Mouse (Mus musculus) gastrocnemius, adult 8-10 months (tissue): ENCODE data around the gene Arhgap6. TPM values are rescaled to one million over a fixed set of nuclear protein-coding genes. Genes with fewer than 3 reads are reported as not detected.

Source experiments
- DNase-seq, 2 experiments: peaks; one replicate each; pipeline ENCODE4 v3.0.0; 2022; ENCODE audit warnings: low spot score in 2 of 2
- total RNA-seq, 4 experiments: library from RNA; stranded (reverse); gene quantifications; 2 replicates each; pipeline ENCODE4 v1.2.4; 2022

The Arhgap6 gene
- total RNA-seq = 1 to 10 TPM; 2.4 to 3.4 (median 3.1) TPM

DNA sequence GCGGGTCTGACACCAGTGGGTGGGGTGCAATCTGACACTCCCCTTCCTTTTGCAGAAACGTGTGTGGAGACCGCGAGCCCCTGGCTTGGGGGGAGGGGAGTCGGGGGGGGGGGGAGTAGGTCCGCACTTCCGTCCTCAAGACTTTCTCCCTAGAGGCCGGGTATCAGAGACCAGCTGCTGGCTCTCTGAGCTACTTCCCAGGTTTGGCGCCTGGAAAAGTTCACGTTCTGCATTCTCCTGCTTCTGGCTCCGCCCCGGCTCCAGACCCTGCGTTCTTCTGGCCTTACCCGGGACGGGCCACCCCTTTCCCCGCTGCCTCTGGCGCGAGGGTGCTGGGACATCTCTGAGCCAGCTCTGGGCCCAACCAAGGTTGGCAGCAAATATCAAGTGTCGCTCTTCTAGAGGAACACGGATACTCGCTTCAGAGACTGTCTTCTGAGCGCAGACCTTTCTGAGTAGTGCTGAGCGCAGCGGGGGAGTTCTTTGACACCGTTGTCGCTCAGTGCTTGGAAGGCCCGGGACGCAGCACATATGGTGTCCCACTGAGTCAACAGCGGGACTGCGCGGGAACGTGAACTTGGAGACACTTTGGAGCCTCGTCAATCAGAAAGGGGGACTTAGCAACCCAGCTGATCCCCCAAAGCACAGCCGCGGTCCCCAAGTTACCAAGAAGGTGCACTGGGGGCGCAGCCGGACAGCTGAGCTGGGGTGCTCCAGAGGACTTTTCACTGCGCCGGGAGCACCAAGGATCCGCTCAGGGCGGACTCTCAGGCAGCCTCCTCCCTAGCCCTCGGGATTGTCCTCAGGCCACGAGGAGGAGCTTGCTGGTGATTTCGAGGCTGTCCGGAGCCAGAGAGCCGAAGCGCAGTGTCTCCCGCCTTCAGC is at the start of gene Arhgap6:
Gene Arhgap6, plus strand, starts transcription at position 126 of the 885 bp plus-strand sequence.
- peak; percentile 18 to 48 for DNase-seq

DNA sequence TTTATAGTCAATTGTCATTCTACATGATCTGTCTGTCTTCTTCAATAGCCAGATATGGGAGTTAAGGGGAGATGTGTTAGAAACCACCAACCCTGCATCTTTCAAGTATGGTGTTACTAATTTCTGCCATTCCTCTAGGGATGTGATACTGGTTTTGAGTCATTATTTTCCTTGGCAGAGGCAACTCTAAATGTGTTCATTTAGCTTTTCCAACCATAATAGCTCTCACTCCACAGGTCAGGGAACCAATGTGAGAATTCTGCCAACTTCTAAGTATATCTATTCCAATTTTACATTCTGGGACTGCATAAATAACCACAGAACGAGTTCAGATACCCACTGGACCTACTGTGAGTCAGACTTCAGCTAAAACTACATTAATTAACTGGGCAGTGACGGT is 47.9 kb upstream of the Arhgap6 start:
- no peak for DNase-seq

DNA sequence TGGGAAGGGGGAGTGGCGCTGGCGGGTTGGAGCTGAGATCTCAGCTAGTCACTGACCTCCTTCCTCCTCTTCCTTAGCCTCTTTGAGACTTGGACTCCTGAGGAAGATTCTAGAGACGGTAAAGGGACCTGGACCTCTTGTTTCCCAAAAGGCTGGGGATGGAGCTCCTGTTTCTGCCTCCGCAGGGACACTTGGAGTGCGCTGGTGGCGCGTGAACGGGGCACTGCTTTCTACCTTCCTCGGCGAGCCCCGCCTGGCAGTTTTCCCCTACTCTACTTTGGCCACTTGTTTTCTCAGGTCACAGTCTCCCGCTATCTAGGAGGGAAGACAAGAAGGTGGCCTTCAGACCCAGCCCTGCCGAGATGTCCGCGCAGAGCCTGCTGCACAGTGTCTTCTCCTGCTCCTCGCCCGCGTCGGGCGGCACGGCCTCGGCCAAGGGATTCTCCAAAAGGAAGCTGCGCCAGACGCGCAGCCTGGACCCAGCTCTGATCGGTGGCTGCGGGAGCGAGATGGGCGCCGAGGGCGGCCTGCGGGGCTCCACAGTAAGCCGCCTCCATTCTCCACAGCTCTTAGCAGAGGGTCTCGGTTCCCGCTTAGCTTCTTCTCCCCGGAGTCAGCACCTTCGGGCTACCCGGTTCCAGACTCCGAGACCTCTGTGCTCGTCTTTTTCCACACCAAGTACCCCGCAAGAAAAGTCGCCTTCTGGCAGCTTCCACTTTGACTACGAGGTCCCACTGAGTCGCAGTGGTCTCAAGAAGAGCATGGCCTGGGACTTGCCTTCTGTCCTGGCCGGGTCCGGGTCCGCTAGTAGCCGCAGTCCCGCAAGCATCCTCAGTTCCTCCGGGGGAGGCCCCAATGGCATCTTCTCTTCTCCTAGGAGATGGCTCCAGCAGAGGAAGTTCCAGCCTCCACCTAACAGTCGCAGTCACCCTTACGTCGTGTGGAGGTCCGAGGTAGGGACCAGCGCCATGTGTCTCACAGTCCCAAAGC is 1.3 kb downstream of the Arhgap6 start:
- DNase-seq = peak in 1 of 2 experiments; percentile 4

DNA sequence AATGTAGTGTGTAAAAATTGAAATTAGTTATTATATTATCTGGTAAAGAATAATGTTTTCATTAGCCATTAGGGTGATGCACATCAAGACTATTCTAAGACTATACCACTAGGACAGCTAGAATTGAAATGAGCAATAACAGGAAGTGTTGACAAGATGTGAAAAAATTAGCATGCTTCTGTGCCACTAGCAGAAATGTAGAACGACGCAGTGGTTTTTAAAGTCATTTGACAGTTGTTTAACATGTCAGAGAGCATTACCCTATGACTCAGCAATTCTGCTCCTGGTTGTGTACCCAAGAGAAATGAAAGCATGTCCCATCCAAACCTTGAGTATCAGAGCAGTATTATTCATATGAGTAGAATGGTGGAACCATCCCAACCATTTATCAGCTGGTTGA is 9.8 kb downstream of the Arhgap6 start:
- no peak for DNase-seq

DNA sequence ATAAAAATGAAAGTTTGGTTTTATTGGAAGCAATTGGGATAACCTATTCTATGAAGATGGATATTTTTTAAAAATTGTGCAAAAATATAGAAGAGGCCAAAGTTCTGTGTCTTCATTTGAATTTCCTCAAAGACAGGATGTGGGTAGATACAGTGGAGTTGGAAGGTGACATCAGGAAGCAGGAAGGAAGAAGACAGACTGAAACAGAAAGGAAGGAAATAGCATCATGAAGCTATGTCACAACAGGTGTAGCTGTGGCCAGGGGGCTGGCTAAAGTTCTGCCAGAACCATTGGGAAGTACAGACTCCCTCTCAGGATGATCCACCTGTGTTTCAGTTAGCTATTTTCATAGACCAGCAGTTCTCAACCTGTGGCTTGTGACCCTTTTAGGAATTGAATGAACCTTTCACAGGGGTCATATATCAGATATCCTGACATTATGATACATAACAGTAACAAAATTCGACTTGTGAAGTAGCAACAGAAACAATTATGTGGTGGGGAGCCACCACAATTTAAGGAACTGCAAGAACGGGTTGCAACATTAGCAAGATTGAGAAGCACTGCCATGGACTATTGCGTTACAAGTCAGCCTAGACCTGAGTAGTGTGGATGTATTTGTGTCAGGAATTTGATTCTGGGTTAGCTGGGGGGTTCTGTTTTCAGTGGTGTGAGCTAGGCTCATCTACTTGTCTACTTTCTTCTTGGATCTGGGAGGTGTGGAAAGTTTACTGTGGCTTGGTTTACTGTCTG is 15.8 kb downstream of the Arhgap6 start:
- no peak for DNase-seq

DNA sequence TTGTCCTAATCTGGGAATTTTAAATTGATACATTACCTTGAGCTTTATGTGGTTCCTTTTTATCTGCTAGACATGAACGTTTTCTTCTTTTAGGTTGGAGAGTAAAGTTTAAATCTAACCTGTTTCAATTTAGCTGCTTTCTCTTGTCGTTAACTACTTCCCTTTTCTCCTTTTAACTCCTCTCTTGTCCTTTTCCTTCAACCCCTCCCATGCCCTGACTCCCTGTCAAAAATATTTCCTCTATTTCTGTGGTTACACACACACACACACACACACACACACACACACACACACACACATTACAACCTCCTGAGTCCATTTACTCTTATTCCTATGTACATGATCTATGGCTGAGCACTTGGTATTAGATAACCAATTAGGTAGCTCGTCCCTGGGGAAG is 24.0 kb downstream of the Arhgap6 start:
- no peak for DNase-seq

DNA sequence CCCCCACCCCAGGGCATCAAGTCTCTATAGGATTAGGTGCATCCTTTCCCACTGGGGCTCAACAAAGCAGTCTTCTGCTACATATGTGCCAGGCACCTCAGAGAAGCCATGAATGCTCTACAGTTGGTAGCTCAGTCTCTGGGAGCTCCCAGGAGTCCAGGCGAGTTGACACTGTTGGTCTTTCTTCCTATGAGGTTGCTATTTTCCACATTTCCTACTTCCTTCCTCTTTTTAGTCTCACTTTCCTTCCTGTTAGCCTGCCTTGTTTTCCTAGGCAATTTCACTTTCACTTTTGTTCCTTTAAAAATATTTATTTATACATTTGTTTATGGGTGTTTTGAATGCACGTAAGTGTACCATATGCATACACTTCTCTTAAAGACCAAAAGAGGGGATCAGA is 29.3 kb downstream of the Arhgap6 start:
- no peak for DNase-seq

DNA sequence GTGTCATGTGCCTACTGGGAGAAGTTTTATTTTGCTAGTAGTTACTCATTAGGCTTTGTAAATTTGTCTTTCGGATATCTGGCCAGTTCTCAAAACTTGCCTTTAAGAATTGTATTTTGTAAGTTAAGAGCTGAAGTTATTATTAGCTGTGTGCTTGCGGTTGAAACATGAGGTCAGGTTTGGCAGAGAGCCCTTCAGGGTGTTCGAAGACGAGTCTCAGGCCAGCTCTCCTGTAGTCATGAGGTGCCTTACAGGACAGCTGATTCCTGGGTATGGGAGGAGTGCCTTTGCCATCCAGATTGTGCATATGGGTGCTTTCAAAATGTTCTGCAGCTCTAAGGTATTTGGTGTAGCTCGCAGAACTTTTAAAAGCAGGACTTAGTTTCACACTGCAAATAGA is 37.4 kb downstream of the Arhgap6 start:
- DNase-seq = peak; percentile 29 to 44

DNA sequence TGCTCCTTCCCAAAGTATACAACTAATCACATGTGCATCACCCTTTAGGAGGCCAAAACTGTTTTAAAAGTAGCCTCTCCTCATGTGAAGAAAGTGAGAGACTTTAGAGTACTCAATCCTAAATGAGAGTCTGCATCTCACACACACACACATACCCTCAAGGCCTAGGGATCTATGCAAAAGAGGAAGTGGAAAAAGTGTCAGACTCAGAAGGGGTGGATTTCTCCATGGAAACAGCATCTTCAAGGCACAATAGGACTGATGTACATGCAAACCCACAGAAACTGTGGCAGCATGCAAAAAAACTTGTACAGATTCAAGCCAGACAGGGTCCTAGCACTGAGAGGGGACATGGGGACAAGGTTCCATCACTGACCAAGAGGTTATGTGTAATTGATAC is 53.2 kb downstream of the Arhgap6 start:
- no peak for DNase-seq

DNA sequence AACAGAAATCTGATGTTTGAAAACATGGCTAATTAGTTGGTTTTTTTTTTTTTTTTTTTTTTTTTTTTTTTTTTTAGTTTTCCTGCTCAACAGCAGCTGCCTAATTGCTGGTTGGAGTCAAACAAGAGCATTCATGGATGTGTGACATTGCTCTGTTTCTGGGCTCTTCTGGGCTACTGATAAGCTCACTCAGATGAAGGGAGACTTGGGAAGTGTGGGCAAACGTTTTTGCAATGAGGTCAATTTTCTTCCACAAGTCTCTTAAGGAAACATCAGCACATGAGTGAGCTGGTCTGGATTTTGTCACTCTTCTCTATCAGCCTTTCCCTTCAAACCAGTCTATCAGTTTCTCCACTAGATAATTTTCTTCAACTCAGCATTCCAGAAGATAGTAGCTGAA is 79.8 kb downstream of the Arhgap6 start:
- no peak for DNase-seq

DNA sequence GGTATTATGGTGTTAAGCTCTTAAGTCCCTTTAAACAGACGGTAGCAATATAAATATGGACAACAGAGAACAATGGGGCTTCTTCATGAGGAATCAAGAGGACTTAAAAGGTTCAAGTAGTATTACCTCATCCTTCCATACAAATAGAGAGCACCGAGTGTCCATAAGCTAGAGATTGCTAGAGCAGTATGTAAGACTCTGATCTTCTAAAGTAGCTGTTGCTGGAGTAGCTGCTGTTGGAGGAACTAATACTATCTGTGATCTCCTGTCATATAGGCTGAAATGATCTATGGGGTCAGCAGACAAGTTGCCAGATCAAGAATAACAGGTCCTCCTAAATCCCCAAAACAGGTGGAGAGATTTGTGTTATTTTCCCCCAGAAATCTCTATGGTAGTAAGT is 108.7 kb downstream of the Arhgap6 start:
- no peak for DNase-seq

DNA sequence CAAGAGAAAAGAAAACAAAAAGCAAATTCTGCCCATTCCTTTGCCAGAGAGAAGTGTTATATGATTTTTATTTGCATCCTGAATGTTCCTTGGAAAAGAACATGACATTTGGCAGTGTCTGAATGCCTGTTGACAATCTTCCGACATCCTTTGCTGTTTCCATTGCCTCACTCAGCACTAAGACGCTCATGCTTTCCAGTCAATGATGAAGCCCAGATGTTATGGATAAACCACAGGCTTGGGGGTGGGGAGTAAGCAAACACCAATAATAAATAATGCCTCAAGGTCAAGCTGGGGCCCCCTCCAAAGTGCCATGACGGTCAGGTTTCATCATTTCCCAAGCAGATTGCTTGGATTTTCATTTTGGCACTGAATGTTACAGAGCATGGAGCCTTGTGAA is 109.2 kb downstream of the Arhgap6 start:
- DNase-seq = no peak

DNA sequence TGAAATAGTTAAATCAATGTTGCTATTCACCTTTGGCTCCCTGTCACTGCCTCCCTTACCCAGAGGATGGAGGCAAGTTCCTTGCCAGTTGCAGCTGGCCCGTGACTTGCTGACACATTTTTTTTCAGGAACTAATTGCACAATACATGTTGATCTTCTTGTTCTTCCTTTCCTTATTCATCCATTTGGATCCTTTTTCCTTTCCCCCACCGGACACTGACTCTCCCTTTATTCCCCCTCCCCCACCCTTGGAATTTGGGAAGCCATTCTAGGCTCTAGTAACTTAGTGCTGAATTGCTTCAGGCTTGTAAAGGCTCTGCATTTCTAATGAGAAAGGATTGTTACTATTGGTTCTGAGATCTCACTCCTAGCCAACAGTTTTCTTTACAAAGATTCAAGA is 112.7 kb downstream of the Arhgap6 start:
- DNase-seq = no peak

DNA sequence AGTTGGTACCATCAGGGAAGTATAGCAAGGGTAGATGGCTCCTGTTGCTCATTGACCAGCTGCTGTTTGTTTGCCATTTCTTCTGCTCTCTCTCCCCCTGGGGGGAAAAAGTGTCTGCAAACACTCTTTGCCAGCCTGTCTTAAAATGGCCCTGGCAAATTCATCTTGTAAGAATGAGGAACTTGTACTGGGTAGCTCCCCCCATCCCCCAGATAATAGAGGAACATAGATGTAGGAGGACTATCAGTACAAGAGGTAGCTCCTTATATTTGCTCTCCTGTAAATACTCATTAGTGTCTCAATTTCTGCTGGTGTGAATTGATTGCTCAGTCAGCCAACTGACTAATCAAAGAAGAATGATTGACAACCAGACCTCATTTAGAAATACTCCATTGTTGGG is 118.6 kb downstream of the Arhgap6 start:
- no peak for DNase-seq

DNA sequence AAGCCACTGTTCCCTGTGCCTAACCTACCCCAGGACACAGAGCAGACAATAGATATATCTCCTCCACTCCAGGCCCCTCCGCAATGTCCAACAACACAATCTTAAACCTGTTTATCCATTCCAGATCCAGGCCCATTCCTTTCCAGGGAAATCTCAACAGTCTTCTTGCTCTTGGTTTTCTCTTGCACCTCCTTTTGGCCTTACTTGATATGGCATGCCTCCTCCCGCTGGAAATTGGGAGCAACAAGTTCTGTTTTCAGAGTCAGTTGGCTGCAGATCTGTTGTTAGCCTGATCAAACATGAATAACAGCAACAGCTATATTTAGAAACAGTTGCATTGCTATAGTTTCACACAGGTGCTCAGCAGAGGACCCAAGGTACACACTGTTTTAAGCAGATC is 126.0 kb downstream of the Arhgap6 start:
- DNase-seq = no peak

DNA sequence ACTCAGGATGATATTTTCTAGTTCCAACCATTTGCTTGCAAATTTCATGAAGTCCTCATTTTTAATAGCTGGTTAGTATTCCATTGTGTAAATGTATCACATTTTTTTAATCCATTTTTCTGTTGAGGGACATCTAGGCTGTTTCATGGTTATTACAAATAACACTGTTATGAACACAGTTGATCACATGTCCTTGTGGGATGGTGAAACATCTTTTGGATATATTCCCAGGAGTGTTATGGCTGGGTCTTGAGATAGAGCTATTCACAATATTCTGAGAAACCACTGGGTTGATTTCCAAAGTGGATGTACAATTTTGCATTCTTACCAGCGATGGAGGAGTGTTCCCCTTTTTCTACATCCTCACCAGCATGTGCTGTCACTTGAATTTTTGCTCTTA is 137.5 kb downstream of the Arhgap6 start:
- DNase-seq = no peak

DNA sequence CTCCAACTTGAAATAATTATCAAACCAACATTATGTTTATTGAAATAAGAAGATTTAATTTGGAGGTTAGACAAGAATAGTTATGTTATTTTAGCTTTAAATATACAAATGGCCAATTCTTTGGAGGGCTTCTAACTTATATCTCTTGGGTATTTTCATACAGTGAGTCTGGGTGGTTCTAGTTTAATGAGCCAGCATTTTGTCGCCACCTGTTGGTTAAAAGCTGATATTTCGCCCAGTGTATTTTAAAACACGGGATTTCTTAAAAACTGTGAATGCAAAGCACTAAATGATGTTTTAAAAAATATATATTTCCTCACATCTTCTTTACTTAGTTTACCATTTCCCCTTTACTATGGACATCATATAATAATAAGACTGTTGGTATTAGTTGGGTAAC is 140.5 kb downstream of the Arhgap6 start:
- no peak for DNase-seq

DNA sequence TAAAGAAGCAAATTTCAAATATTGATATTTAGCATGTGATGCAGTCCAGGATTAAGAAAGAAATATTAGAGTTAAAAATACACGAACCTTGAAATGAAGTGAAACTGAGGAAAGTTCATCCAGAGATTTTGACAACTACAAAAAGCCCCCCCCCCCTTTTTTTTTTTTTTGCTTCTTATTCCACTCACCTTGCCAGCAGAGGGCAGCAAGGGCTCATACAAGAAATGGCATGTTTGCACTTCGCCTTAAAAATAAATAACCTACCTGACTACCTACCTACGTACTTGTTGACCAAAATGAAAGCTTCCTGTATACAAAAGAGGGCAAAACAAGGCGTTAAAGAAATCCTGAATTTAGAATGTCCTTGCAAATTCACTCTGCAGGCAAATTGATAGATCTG is 143.0 kb downstream of the Arhgap6 start:
- no peak for DNase-seq

DNA sequence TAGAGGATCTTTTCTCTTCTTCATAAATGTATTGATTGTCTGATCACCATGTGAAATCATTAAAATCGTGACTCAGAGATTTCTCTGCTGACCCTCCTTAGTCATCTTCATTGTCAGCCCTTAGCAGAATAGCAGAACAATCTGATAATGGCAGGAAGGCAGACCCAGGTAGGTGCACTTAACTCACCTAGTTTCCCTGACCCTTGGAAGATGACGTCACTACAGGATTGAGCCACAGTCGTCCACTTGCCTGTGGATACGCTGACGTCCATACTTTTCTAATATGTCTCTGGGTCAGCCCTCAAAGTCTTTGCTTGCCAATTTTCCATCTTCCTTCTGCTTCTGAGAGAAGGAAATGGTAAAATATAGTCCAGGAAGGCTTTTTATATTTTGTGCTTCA is 146.8 kb downstream of the Arhgap6 start:
- no peak for DNase-seq

DNA sequence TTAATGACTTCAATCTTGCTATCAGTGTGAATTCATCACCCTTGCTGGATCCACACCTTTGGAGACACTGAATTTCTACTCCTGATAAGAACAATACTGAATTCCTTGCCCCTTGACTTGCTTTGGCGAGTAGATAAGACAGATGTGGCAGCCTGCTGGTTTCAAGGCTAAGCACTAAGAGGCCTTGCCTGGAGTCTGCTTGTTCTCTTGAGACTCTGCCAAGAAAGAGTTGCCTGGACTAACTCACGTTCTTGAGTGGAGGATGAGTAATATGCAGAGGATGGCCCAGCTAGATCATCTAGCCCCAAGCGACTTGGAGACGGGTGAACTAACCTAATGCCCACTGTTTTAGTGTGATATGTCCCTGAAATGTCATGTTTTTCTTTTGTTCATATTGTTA is 148.3 kb downstream of the Arhgap6 start:
- DNase-seq = no peak

DNA sequence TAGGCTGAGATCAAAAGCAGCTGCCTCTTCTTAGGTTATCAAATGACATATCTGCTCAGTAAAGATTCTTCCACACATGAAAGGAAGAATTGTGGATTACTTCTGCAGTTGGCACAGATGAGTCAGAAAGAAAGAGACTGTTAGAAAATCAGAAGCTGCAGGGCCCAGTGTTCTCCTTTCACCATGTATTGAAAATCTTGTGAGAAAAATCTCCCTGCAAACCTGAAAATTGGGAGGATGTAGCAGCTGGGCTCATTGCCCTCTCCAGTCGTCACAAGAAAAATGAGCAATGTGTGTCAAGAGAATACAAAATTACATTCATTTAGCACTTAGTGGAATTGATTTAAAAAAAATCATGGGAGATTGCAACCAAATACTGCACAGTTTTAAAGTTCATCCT is 180.5 kb downstream of the Arhgap6 start:
- DNase-seq = no peak

DNA sequence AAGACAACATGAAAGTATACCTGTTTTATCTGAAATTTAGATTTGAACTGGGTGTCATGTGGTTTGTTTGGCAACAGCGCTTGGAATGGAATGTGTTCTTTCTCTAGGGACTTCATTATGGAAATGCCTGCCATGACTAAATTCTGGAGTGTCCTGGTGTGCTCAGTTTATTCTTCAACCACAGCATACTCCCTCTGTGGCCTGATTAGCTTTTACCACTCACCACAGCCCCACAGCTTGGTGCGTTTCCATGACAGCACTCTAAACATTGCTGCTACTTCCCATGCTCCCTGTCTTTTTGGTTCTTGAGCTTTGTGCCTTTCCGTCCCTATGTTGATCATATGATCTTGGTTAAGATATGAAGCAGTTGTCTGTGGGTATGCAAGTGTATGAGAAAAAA is 182.9 kb downstream of the Arhgap6 start:
- DNase-seq = no peak
